Mouse (Mus musculus) stomach, postnatal 0 days (tissue): Measurements from ENCODE around the gene Hells.

Experiments
- CTCF ChIP-seq: IDR thresholded peaks from 2 replicates; pipeline ENCODE4 v1.5.1; 2016; ENCODE audit warnings: antibody characterized with exemption, low read depth, mild to moderate bottlenecking, moderate library complexity
- EP300 ChIP-seq: optimal IDR thresholded peaks from 2 replicates; pipeline ENCODE3; 2016; ENCODE audit warnings: antibody characterized with exemption

- TF ChIP-seq CTCF, result peak; percentile 92
- no peak for TF ChIP-seq EP300
Measured at GRCm38 (mm10) chr19:38981966-38982365, 51.3 kb downstream of the Hells start.
